Mouse (Mus musculus) kidney, postnatal 25 days (tissue): Measurements from ENCODE around the gene Unc80.
A peak's percentile ranks its signal among the peaks of the same experiment; 100 is the strongest.
"Not testable (repeated sequence)": the region's sequence is repeated elsewhere in the genome, so short reads cannot be mapped to it uniquely, and the experiment has no call there.

Source experiments
- DNase-seq, 2 experiments: peaks; one replicate each; pipeline ENCODE4 v3.0.0; 2021; ENCODE audit warnings: mixed read lengths in 2 of 2

Unc80 gene

GRCm38 (mm10) chr1:66638177-66638576 is 170.0 kb downstream of the Unc80 start:
- DNase-seq, result no peak

GRCm38 (mm10) chr1:66646894-66647293 is 178.7 kb downstream of the Unc80 start:
- DNase-seq, result no peak

GRCm38 (mm10) chr1:66649568-66649967 is 181.4 kb downstream of the Unc80 start:
- no peak for DNase-seq

- DNase-seq, result no peak
Measured at GRCm38 (mm10) chr1:66650006-66650405, 181.8 kb downstream of the Unc80 start.

- DNase-seq, result no peak
Measured at GRCm38 (mm10) chr1:66655119-66655746, 187.1 kb downstream of the Unc80 start.

GRCm38 (mm10) chr1:66655747-66656119 is 187.6 kb downstream of the Unc80 start:
- DNase-seq, result no peak

- DNase-seq, result no peak
Measured at GRCm38 (mm10) chr1:66671475-66671874, 203.3 kb downstream of the Unc80 start.

- DNase-seq, result no peak
Measured at GRCm38 (mm10) chr1:66672812-66673211, 204.6 kb downstream of the Unc80 start.

- no peak for DNase-seq
Measured at GRCm38 (mm10) chr1:66677928-66678327, 209.8 kb downstream of the Unc80 start.

- DNase-seq, result no peak
Measured at GRCm38 (mm10) chr1:66678662-66679061, 210.5 kb downstream of the Unc80 start.

GRCm38 (mm10) chr1:66682974-66683373 is 214.8 kb downstream of the Unc80 start:
- DNase-seq, result no peak

GRCm38 (mm10) chr1:66691772-66692171 is 223.6 kb downstream of the Unc80 start:
- no peak for DNase-seq

GRCm38 (mm10) chr1:66692308-66692707 is 224.1 kb downstream of the Unc80 start:
- DNase-seq, result no peak

- DNase-seq, result no peak
Measured at GRCm38 (mm10) chr1:66692780-66693392, 224.7 kb downstream of the Unc80 start.

- no peak for DNase-seq
Measured at GRCm38 (mm10) chr1:66694266-66694665, 226.1 kb downstream of the Unc80 start.

- DNase-seq, result no peak
Measured at GRCm38 (mm10) chr1:66695296-66695695, 227.1 kb downstream of the Unc80 start.

- DNase-seq, result not testable (repeated sequence)
Measured at GRCm38 (mm10) chr1:66699630-66700029, 231.5 kb downstream of the Unc80 start.

GRCm38 (mm10) chr1:66700149-66700692 is 232.1 kb downstream of the Unc80 start:
- DNase-seq, result no peak

GRCm38 (mm10) chr1:66700693-66701575 is 232.8 kb downstream of the Unc80 start, which contains the start of gene Rpe:
Gene Rpe (plus strand): TSS chr1:66700831.
- peak; percentile 94 to 97 for DNase-seq

GRCm38 (mm10) chr1:66701576-66701940 is 233.4 kb downstream of the Unc80 start:
- DNase-seq, result no peak

- no peak for DNase-seq
Measured at GRCm38 (mm10) chr1:66702623-66703345, 234.6 kb downstream of the Unc80 start.

GRCm38 (mm10) chr1:66704523-66704922 is 236.4 kb downstream of the Unc80 start:
- no peak for DNase-seq

GRCm38 (mm10) chr1:66712859-66713258 is 244.7 kb downstream of the Unc80 start:
- no peak for DNase-seq
